Mouse (Mus musculus): ENCODE results near the gene Adprh.

DNA sequence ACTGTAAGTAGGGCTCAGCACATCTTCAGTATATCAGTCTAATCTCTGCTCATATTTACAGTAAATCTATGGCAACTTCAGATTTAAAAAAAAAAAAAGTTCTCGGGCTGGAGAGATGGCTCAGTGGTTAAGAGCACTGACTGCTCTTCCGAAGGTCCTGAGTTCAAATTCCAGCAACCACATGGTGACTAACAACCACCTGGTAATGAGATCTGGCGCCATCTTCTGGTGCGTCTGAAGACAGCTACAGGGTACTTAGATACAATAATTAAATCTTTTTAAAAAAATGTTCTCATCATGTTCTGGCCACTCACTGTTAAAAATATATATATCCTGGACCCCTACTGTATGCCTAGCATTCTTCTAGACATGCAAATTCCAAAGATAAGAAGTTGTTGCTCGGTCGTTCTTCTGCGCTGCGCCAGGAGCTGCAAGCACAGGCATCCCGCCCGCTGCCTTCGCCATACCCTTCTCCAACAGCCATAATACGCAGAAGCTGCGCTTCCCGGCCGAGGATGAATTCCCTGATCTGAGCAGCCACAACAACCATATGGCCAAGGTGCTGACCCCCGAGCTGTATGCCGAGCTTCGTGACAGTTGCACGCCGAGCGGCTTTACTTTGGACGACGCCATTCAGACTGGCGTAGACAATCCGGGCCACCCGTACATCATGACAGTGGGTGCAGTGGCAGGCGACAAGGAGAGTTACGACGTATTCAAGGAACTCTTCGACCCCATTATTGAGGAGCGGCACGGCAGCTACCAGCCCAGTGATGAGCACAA, 30.5 kb upstream of the Adprh start:
- peak; percentile 27; the same call in 1 of the 2 replicates for TF ChIP-seq CTCF (IDR thresholded peaks at IDR 0.05; ENCODE audit: borderline replicate concordance, extremely low read depth, insufficient read depth, insufficient read length)
- TF ChIP-seq POLR2A (IDR thresholded peaks at IDR 0.05; ENCODE audit: borderline replicate concordance, extremely low read depth, insufficient read depth, insufficient read length, poor library complexity, severe bottlenecking), result no peak

All from brain, embryonic 14.5 days (tissue).